In the genomic region with DNA sequence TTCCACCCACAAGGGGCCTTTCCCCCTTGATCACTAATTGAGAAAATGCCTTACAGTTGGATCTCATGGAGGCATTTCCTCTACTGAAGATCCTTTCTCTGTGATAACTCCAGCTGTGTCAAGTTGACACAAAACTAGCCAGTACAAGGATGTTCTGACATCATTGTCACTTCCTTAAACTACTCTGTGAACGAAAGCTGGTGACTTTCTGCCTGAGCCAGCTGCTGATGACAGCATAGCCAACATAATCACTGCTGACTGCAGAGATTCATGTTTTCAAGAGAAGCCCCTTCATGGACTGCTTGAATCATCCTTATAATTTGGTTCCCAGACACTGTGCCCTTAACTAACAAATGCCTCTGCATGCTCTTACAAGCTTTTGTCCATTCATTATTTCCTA, we compare ENCODE assay signal across 23 mouse cellular contexts. TPM values are rescaled to one million over a fixed set of nuclear protein-coding genes. Genes with fewer than 3 reads are reported as not detected.
DNase-seq lines count a peak whose midpoint lies in the region; ATAC-seq lines count a peak whose summit lies in the region.
"Had no signal": no experiment of that assay in that cellular context is flagged by ENCODE, and none has a peak within 500 bp of the region (broad histone marks: within the 10 kb centered on the region; RNA-seq: fewer than 3 reads in every experiment).

No protein-coding gene starts in this region.

- DNase-seq in 416B (ENCODE audit: low read depth): peak; percentile 21
- DNase-seq in induced T-regulatory cell, adult 2 months (ENCODE audit: low read depth): peak; percentile 61
- no peak for DNase-seq in right cerebral cortex, postnatal 25 days
- no peak for DNase-seq in c-Kit-positive CD71-positive TER-119-positive erythroid progenitor cells, embryonic 14.5 days (ENCODE audit: low spot score)
- no peak for DNase-seq in layer of hippocampus, adult 9-10 months (ENCODE audit: low spot score)
- DNase-seq: adrenal gland, adult 2 months; cerebellum, adult 8-10 months; cerebellum, postnatal 25 days; gastrocnemius, postnatal 14 days; heart, adult 11 months; kidney, adult 11 months; kidney, postnatal 25 days; layer of hippocampus, postnatal 36 days; lung, postnatal 36 days; right cerebral cortex, adult 18-20 months; right cerebral cortex, postnatal 4 days; thymus, adult 2 months; thymus, postnatal 4 days had no signal

- ATAC-seq in CD4-positive, CD25-positive, alpha-beta regulatory T cell, adult 4 months: peak; percentile 65
- ATAC-seq in monocyte, adult 5-6 weeks (replicated peaks; ENCODE audit: insufficient number of reproducible peaks, low FRiP score, low TSS enrichment, poor library complexity, severe bottlenecking): peak; percentile 74; the same call in 1 of the 2 replicates
- ATAC-seq: forebrain, embryonic 13.5 days; hindbrain, postnatal 0 days; midbrain, embryonic 15.5 days had no signal

RNA-seq across cellular contexts. Expression of a gene that starts 7.1 kb away (rescaled TPM):
- 100 to 1,000 TPM; 244 to 260 TPM for polyA plus RNA-seq in CD4-positive, CD25-positive, alpha-beta regulatory T cell, adult 4 months (2017; shearing (Covaris generic))
- 112 to 165 TPM (median 154 TPM) in 3 replicates for total RNA-seq in monocyte, adult 5-6 weeks (2017)

Comparison
In these comparisons a context has a peak if more than half of its experiments do, and no peak if none do; other contexts are left out.
1. DNase-seq: peak in 416B (single experiment) and induced T-regulatory cell, adult 2 months (single experiment); none in right cerebral cortex, postnatal 25 days (single experiment), c-Kit-positive CD71-positive TER-119-positive erythroid progenitor cells, embryonic 14.5 days (single experiment) and layer of hippocampus, adult 9-10 months (single experiment).